Mouse (Mus musculus) thymus, postnatal 0 days (tissue): ENCODE data around the gene Clptm1l. TPM values are rescaled to one million over a fixed set of nuclear protein-coding genes. Genes with fewer than 3 reads are reported as not detected.

Experiments
- DNase-seq: peaks from one replicate; pipeline ENCODE4 v3.0.0-alpha.2; 2015; ENCODE audit warnings: low spot score
- polyA plus RNA-seq: library from polyadenylated mRNA; unstranded; fragments of >200 nt; fragmentation: Nextera tagmentation; extraction: Ambion mirVana; gene quantifications from 2 replicates; pipeline ENCODE4 v1.2.1, GENCODE M21; 2015

The Clptm1l gene
- polyA plus RNA-seq = 122 and 128 TPM in 2 replicates

DNA sequence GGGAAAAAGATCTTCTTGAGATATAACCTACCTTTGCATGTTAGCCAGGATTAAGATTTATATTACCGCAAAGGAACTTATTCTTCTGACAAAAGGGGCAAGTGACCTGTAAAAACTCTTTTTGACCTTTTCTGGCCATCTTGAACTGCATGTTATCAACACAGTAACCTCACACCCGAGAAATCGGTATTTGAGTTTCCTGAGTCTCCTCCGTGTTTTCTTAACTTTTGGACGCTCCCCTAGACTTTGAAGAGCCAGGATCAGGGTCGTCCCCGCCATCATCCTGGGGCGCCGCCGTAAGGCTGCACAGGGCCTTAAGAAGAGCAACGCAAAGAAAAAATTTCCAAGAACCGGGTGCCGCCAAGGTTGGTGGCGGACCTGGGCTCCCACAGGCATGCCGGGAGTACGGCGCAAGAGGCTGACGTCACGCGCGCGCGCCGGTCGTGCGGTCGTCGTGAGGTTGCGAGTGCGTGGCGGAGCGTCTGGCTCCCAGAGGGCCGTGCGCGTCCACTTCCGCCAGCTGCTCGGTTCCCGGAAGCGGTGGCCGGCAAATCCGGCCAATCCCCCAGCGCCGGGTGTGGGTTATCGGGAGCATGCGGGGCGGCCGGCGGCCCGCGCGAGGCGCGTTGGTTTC lies at the start of gene Clptm1l:
Gene Clptm1l (plus strand): TSS at position 485 of the 634 bp plus-strand sequence.
- peak; percentile 93 for DNase-seq

DNA sequence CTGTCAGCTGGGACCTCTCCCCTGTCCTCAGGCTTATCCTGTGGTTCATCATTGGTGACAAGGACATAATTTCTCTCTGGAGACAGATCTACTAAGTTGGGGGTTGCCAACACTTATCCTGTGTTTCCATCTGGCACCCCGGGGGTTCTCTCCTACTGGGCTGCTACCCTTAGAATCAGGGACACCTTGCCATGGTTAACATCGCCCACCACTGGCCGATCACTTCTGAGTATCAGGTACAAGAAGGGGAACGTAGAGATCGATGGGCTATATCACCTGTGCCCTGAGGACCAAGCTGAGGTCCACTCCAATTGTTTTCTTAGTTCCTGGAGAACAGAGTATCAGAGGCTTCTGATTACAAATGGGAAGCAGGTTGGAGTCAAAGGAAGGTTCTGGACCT lies 39.6 kb upstream of the Clptm1l start:
- no peak for DNase-seq

DNA sequence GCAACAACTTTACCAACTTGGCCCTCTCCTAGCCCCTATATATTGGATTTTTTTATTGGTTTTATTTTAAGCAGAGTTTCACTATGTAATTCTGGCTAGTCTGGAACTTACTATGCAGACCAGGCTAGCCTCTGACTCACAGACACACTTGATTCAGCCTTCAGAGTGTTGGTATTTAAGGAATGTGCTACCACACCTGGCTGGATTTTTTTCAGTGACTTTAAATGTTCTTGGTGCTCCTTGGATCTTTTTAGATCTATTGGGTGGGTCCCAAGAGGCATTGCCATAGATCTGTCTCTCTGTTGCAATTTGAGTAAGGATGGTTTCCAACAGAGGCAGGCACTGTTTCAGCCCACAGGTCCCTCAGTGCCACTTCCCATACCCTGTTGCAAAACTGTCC lies 28.8 kb upstream of the Clptm1l start:
- no peak for DNase-seq

DNA sequence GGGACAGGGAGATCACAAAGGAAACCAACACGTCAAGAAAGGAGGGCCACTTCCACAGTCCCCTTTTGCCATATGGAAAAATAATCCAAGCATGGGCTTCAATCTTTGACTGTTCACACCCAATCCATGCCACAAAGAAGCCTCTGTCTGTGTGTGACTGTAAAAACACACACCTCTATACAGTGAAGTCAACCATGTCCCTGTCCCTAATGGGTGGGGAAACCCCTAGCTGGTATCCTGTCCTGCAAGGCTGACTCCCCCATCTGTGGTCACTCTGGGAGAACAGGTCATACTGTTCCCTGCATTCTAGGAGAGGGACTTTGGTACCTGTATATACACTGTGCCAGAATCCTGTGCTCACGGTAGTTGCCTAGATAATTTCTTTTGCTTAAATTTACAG lies 26.5 kb upstream of the Clptm1l start:
- DNase-seq = no peak

DNA sequence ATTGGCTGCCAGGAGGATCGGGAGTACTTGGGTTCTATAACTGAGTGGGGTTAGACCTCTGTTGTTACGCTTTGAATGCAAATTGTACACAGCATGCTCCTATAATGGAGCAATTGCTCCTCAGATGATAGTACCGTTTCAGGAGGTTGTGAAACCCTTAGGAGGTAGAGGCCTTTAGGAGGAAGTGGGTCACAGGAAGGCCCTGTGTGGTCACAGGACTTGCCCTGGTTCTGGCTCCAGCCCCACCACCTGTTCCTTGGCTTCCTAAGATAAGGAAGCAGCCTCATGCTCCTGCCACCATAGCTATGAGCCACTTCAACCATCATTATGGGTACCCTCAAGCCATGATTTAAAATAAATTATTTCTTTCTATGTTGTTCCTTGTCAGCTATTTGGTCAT lies 12.3 kb upstream of the Clptm1l start:
- no peak for DNase-seq

DNA sequence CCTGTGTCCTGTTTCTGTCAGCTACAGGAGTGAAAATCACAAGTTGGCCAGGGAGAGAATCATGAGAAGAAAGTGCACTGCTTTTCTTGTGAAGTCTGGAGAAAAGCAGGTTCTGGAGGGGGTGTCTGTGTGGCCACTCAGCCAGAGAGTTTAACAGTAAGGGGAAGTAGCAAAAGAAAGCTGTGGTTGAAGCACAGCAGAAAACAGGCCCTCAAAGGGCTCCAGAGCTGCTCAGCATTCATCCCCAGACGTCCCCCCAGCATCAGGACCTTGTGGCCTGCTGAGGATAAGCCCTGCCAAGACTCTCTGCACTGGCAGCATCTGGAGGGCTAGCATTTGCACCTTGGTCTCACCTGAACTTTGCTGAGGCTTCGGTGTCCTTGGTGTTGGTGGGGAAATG lies 11.3 kb upstream of the Clptm1l start:
- DNase-seq = no peak

DNA sequence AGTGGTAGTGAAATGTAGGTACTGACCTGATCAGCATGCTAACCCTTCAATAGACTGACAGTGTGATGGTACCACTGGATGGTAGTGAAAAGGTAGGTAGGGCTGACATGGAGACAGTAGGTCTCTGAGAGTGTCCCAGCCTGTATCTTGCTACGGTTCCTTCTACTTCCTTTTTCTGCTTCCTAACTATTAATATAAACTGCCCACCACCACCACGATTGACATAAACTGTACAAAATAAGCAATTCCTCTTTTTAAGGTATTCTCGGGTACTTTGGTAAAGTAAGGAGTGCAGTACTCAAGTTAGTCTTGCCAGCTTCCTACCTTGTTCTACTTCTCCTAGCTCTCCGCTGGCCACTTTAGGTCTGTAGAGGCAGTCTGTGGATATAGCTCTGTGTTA lies 7.5 kb upstream of the Clptm1l start:
- DNase-seq = no peak

DNA sequence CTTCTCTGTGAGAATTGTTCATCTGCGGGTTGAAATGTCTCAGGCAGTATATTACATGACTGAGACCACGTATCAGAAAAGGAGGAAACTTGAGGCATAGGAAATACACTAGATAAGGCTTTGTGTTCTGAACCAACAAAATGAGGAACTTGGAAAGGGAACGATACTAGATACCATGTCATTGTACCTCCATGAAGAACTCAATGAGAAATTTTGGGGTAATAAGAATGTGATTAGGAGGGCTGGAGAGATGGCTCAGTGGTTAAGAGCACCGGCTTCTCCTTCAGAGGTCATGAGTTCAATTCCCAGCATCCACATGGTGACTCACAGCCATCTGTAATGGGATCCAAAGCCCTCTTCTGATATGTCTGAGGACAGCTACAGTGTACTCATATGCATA lies 3.6 kb upstream of the Clptm1l start:
- DNase-seq = no peak

DNA sequence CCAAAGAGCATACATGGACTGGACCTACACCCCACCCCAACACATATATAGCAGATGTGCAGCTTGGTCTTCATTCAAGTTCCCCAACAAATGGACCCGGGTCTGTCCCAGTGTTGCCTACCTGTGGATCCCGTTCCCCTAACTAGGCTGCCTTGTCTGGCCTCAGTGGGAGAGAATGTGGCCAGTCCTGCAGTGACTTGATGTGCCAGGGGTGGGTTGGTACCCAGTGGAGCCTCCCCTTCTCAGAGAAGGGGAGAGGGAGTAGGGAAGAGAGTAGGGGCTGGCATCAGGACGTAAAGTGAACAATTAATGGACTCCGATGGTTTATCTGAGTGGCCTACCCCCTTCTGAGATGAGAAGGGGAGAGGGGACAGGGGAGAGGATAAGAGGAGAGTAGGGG lies 760 bp upstream of the Clptm1l start:
- DNase-seq = no peak

DNA sequence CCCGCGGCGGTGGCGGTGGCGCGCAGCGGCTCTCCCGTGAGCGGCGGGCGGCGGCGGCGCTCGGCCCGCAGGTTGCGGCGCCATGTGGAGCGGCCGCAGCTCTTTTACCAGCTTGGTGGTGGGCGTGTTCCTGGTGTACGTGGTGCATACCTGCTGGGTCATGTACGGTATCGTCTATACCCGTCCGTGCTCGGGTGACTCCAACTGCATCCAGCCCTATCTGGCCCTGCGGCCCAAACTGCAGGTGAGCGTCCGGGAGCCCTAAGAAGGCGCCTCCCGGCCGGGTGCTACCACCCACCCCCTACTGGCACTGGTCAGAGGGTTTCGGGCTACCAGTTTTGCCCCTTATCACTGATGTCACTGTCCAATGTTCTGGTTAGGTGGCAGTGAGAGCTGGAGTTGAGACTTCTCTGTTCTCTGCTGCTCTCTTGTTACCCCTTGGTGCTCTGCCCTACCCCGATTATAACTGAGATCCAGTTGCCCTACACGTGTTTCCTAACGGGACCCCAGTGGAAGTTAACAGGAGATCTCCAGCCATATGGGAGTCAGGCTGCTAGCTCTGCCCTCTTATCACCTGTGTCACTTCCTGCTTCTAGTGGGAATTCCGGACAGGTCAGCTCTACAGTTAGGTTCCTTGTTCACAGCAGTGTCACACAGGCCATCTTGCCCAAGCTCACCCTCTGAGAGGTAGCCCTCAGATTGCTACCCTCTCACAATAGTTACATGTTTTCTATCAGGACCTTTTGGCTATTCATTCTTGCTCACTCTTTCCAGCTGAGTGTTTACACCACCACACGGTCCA lies 551 bp downstream of the Clptm1l start:
- peak; percentile 23 for DNase-seq

DNA sequence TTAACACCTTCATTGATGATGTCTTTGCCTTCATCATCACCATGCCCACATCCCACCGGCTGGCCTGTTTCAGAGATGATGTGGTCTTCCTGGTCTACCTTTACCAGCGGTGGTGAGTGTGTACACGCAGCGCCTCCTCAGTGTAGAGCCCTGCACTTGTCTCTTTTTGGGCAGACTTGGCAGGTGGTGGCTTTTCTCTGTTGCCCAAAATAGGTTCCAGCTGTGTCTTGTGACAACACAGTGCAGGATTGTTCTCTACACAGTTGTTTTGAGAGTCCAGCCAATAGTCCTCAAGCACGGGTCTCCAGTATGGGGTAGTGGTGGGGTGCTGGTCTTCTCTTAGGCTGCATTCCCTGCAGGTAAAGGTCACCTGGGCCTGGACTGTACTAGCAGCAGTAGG lies 14.6 kb downstream of the Clptm1l start:
- DNase-seq = no peak

DNA sequence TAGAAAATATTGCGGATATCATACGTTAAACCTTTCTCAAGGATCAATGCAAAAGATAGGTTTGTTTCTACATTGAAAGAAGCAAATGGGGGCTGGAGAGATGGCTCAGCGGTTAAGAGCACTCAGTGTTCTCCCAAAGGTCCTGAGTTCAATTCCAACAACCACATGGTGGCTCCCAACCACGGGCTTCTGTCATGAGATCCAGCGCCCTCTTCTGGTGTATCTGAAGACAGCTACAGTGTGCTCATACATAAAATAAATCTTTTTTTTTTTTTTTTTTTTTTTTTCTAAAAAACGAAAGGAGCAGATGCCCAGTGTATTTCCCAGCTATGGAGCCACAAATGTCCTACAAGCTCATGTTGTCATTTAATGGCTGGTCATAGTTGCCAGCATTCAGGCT lies 16.8 kb downstream of the Clptm1l start:
- DNase-seq = peak; percentile 50

DNA sequence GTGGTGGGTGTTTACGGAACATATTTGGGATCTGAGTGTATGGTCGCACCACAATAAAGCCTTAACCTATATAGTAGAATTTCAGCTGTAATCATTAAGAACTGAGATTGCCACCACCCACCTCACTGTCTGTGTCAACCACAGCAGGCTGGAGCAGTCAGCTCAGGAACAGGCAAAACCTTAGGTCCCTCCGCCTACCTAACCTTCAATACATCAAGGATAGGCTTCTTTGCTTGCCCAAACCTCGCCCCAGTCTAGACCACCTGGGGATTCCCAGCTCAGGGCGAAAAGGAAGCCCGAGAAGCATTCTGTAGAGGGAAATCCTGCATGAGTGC lies 22.6 kb downstream of the Clptm1l start:
- DNase-seq = no peak

DNA sequence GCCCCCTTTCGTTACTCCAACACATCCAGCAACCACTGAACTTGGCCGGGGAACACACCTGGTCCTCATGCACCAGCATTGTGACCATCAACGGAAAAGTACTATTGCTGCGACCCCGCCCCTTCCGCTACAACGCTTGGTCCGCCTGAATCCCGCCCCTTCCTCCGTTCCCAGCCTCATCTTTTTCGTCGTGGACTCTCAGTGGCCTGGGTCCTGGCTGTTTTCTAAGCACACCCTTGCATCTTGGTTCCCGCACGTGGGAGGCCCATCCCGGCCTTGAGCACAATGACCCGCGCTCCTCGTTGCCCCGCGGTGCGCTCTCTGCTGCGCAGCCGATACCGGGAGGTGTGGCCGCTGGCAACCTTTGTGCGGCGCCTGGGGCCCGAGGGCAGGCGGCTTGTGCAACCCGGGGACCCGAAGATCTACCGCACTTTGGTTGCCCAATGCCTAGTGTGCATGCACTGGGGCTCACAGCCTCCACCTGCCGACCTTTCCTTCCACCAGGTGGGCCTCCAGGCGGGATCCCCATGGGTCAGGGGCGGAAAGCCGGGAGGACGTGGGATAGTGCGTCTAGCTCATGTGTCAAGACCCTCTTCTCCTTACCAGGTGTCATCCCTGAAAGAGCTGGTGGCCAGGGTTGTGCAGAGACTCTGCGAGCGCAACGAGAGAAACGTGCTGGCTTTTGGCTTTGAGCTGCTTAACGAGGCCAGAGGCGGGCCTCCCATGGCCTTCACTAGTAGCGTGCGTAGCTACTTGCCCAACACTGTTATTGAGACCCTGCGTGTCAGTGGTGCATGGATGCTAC lies 23.1 kb downstream of the Clptm1l start, which contains the start of gene Tert:
Gene Tert (plus strand): TSS at position 167 of the 805 bp plus-strand sequence.
- peak; percentile 81 for DNase-seq

DNA sequence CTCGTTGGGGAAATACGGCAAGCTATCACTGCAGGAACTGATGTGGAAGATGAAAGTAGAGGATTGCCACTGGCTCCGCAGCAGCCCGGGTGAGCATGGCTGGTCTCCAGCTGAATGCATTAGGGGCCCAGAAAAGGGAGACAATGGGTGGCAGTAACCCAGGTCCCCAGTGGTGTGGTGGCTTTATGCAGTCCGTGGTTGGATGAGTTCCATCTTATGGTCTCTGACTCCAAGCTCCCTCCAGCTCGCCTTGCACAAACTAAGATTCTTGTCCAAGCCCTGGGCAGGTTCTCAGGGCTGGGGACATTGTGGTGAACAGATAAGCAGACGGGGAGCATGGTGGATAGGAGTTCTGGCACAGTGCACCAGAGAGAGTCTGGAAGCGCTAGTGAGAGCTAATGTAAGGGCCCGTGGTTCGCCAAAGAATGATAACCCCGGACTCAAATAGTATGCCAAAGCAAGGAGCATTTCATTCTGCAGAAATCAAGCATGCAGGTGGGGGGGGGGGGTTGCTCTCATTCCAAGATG lies 24.8 kb downstream of the Clptm1l start:
- DNase-seq = no peak

DNA sequence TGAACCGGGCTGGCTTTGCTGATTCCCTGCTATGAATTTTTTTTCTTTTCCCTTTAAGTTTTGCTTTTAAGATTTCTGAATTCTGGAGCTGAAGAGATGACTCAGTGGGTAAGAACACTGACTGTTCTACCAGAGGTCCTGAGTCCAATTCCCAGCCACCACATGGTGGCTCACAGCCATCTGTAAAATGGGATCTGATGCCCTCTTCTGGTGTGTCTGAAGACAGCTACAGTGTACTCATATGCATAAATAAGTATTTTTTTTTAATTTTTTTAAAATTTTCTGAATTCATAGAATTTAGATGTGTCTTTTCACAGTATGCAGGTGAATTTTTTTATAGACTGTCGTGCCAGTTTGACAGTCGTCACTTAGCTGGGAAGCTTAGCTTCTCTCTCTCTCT lies 28.0 kb downstream of the Clptm1l start:
- DNase-seq = no peak

DNA sequence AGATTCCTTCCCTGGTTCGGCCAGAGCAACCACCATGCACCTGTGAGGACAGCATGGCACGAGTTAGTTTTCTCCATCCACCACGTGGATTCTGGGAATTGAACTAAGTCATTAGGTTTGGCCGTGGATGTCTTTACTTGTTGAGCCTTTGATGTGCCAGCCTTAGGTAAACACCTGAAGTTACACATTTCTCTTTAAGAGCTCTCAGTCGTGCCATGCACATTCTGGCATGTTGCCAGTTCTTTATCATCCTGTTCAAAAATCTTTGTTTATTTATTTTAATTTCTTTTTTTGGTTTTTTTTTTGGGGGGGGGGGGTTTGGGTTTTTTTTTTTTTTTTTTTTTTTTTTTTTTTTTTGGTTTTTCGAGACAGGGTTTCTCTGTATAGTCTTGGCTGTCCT lies 34.0 kb downstream of the Clptm1l start:
- no peak for DNase-seq

DNA sequence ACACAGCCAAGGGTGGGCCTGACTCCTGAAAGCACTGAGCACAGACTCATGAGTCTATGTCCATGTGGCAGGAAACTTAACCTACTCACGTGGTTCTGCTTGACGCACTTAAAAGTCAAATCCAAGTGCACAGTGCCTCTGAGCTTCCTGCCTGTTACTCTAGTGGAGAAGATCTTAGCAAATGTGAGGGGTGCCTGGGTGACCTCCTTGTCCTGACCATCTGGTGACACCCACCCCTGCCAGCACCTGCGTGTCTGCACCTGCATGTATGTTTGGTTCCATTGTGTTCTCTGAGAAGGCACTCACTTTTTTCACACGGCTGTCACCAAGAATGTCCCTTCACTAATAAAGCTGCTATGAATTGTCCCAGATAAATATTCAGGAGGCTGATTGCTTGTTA lies 37.5 kb downstream of the Clptm1l start:
- peak; percentile 86 for DNase-seq

DNA sequence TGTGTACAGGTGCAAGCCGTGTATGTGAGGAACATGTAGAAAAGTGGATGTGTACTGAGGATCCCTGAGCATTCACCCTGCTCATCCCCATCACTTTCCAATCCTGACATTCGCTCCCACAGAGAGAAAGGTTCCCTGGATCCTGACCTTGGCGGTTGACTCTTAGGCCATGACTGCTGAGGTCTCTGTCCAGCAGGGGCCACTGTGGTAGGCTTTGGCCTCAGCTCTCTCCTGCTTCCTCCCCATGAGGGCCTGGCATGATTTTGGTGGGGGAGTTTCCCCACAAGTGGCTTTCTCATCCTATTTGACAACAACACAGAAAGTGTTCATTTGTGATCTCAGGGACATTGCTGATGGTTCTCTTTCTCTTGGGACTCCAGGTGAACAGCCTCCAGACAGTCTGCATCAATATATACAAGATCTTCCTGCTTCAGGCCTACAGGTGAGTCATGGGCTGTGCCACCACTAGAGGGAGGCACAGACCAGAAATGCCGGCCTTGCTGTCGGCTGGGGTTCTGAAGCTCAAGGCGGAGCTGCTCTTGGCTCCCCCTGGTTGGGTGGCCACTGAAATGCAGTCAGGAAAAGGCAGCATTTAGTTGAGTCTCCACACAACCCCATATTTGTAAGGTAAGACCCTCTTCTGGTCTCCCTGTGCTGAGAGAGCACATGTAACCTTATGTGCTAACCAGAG lies 42.7 kb downstream of the Clptm1l start:
- DNase-seq = peak; percentile 93

DNA sequence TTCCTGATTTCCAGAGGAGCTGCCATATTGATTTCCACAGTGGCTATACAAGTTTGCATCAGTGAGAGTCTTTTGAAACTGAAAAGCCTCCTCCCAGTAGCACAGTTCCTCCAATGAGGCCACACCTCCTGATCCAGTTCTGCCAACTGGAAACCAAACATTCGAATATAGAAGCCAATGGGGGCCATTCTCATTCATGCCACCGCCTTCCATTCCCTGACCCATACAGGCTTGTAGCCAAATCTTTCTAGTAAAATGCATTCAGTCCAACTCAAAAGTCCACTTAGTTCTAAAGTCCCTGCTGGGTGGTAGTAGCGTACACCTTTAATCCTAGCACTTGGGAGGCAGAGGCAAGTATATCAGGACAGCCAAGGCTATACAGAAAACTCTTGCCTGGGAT lies 49.5 kb downstream of the Clptm1l start:
- DNase-seq = no peak

DNA sequence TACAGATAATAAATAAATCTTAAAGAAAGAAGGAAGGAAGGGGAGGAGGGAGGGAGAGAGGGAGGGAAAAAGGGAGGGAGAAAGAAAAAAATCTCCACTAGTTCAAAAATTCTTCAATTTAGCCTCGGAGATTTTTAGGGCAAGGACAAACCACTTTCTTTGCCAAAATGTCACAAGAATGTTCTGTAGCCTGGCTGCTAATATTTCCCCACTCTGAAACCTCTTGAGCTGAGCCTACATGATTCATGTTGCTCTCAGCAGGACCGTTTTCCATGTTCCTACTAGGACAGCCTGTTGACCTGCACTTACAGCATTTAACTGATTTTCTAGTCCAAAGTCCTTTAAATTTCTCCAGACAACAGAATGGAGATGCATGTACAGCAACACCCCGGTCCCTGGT lies 51.2 kb downstream of the Clptm1l start:
- no peak for DNase-seq
